Mouse (Mus musculus) cortical plate, adult 2 months (tissue): ENCODE measurements around the gene Mrps15.

Experiments
- CTCF ChIP-seq: fragments of 200-500 bp; IDR thresholded peaks from 2 replicates; pipeline ENCODE4 v1.5.1; 2011; ENCODE audit warnings: mild to moderate bottlenecking, control low read depth, low read length; ENCODE audit not compliant: insufficient read depth; ENCODE audit errors: extremely low read depth
- POLR2A ChIP-seq: fragments of 200-500 bp; IDR thresholded peaks from 2 replicates; pipeline ENCODE4 v1.6.1; 2011; ENCODE audit warnings: mild to moderate bottlenecking, low read length, control low read depth; ENCODE audit not compliant: insufficient read depth; ENCODE audit errors: extremely low read depth

DNA sequence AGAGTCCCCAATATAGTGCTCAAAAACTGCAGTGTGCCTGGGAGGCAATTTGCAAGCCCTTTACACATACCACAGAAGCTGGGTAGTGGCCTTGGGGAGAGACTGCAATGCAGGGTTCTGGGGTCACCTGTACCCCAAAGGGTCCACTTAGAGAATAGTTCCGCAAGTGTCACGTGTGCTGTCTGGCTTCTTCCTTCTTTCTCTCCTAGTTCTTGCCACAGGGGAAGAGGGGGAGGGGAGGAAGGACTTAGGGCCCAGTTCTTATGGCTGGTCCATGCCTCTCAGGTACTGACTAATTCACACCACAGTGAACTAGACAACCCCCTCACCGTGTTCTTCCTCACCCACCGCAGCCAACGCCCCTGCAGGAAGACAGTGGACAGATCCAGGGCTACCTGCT lies 11.3 kb upstream of the Mrps15 start:
- TF ChIP-seq CTCF (no peak), POLR2A (no peak)
